Mouse (Mus musculus) hindbrain, embryonic 13.5 days (tissue): ENCODE data around the gene 3830406C13Rik. TPM values are rescaled to one million over a fixed set of nuclear protein-coding genes. Genes with fewer than 3 reads are reported as not detected.
"Not testable (repeated sequence)": the region's sequence is repeated elsewhere in the genome, so short reads cannot be mapped to it uniquely, and the experiment has no call there.

ENCODE experiments used
- ATAC-seq: fragments of 200-750 bp; cut with Nextera tagmentation; 2 replicates; pipeline ENCODE4 v1.8.0; 2017; ENCODE audit warnings: moderate TSS enrichment; ENCODE audit not compliant: low FRiP score
- H3K27ac ChIP-seq: fragments of 300-500 bp; sonication (generic); 2 replicates; pipeline ENCODE4 v1.5.1; 2015; ENCODE audit warnings: inconsistent platforms, mild to moderate bottlenecking, moderate library complexity
- H3K27me3 ChIP-seq: fragments of 300-500 bp; sonication (generic); 2 replicates; pipeline ENCODE4 v1.6.1; 2015; ENCODE audit warnings: mild to moderate bottlenecking, inconsistent platforms
- H3K36me3 ChIP-seq: fragments of 300-500 bp; sonication (generic); 2 replicates; pipeline ENCODE4 v1.6.1; 2015; ENCODE audit warnings: mild to moderate bottlenecking, inconsistent platforms
- H3K4me1 ChIP-seq: fragments of 300-500 bp; sonication (generic); replicated peaks from 2 replicates; pipeline ENCODE4 v1.6.1; 2015; ENCODE audit warnings: inconsistent platforms
- H3K4me2 ChIP-seq: fragments of 300-500 bp; sonication (generic); 2 replicates; pipeline ENCODE4 v1.6.1; 2015; ENCODE audit warnings: inconsistent platforms, mild to moderate bottlenecking, moderate library complexity
- H3K4me3 ChIP-seq: fragments of 300-500 bp; sonication (generic); 2 replicates; pipeline ENCODE4 v1.5.1; 2015; ENCODE audit warnings: mild to moderate bottlenecking, inconsistent platforms
- H3K9ac ChIP-seq: fragments of 300-500 bp; sonication (generic); 2 replicates; pipeline ENCODE4 v1.6.1; 2015; ENCODE audit warnings: mild to moderate bottlenecking, inconsistent platforms
- H3K9me3 ChIP-seq: fragments of 300-500 bp; sonication (generic); 2 replicates; pipeline ENCODE4 v1.6.1; 2016; ENCODE audit warnings: inconsistent platforms
- WGBS: fragments of 180-500 bp; shearing (Covaris S2); methylation state at CpG from one replicate; pipeline ENCODE4 v1.1.7; 2015; 5-methylcytosine and 5-hydroxymethylcytosine counted together
- polyA plus RNA-seq: library from polyadenylated mRNA; unstranded; fragments of >200 nt; fragmentation: Nextera tagmentation; extraction: Ambion mirVana; gene quantifications from 2 replicates; pipeline ENCODE4 v1.2.1, GENCODE M21; 2015

The 3830406C13Rik gene
- 31.5 and 34.8 TPM in 2 replicates for polyA plus RNA-seq

- Histone ChIP-seq H3K4me2 (peak within 1 kb of the TSS; percentile 77), H3K27me3 (0 out of 2 replicates have a peak, but pooled peaks cover 6% of the 10 kb centered on the region), H3K9me3 (no peaks in the 10 kb centered on the region), H3K9ac (peak within 1 kb of the TSS; percentile 90), H3K4me1 (peaks cover 4% of the 10 kb centered on the region; the same call in 1 of the 2 replicates), H3K27ac (peak within 1 kb of the TSS; percentile 89), H3K36me3 (no peaks in the 10 kb centered on the region), H3K4me3 (peak within 1 kb of the TSS; percentile 86)
- peak; percentile 99 for ATAC-seq
- under 1% methylated on average over 48 of the region's 48 CpGs for WGBS
Measured at GRCm38 (mm10) chr14:12284141-12284912, at the start of gene 3830406C13Rik. Gene 3830406C13Rik, plus strand, starts transcription at chr14:12284173.

GRCm38 (mm10) chr14:12243726-12244125, 40.2 kb upstream of the 3830406C13Rik start:
- WGBS: 87% methylated on average over 4 of the region's 4 CpGs
- H3K4me2 ChIP-seq: no peak overlapping the region
- no peaks in the 10 kb centered on the region for H3K4me1 ChIP-seq
- no peak overlapping the region for H3K27ac ChIP-seq
- H3K4me3 ChIP-seq: no peak overlapping the region
- peaks cover 9% of the 10 kb centered on the region for H3K36me3 ChIP-seq
- H3K9ac ChIP-seq: no peak overlapping the region
- no peak for ATAC-seq
- no peaks in the 10 kb centered on the region for H3K9me3 ChIP-seq
- no peaks in the 10 kb centered on the region for H3K27me3 ChIP-seq

- 72% methylated on average over 3 of the region's 3 CpGs for WGBS
- H3K9me3 ChIP-seq: no peaks in the 10 kb centered on the region
- no peaks in the 10 kb centered on the region for H3K4me1 ChIP-seq
- no peak overlapping the region for H3K9ac ChIP-seq
- no peak overlapping the region for H3K4me3 ChIP-seq
- H3K36me3 ChIP-seq: no peaks in the 10 kb centered on the region
- H3K27ac ChIP-seq: no peak overlapping the region
- no peaks in the 10 kb centered on the region for H3K27me3 ChIP-seq
- no peak overlapping the region for H3K4me2 ChIP-seq
- ATAC-seq: no peak
Measured at GRCm38 (mm10) chr14:12276031-12276430, 7.9 kb upstream of the 3830406C13Rik start.

GRCm38 (mm10) chr14:12283641-12284040, 332 bp upstream of the 3830406C13Rik start, which contains the start of gene Gm49355:
Gene Gm49355, plus strand, starts transcription at chr14:12283976.
- ATAC-seq: peak; percentile 30
- Histone ChIP-seq H3K4me2 (peak within 1 kb of the TSS; percentile 77), H3K4me1 (peaks cover 4% of the 10 kb centered on the region; the same call in 1 of the 2 replicates), H3K27me3 (0 out of 2 replicates have a peak, but pooled peaks cover 6% of the 10 kb centered on the region), H3K27ac (peak within 1 kb of the TSS; percentile 89), H3K9ac (peak within 1 kb of the TSS; percentile 90), H3K36me3 (no peaks in the 10 kb centered on the region), H3K4me3 (peak within 1 kb of the TSS; percentile 86), H3K9me3 (no peaks in the 10 kb centered on the region)
- 81% methylated on average over 6 of the region's 6 CpGs for WGBS

- H3K9ac ChIP-seq, H3K27me3 ChIP-seq, H3K4me3 ChIP-seq, H3K36me3 ChIP-seq, H3K27ac ChIP-seq, H3K9me3 ChIP-seq, H3K4me2 ChIP-seq, ATAC-seq, H3K4me1 ChIP-seq: not testable (repeated sequence)
Measured at GRCm38 (mm10) chr14:12289747-12290146, 5.8 kb downstream of the 3830406C13Rik start.

- peaks cover 15% of the 10 kb centered on the region; the same call in 1 of the 2 replicates for H3K36me3 ChIP-seq
- H3K27ac ChIP-seq: no peak overlapping the region
- H3K9me3 ChIP-seq: no peaks in the 10 kb centered on the region
- 94% methylated on average over 7 of the region's 7 CpGs for WGBS
- no peaks in the 10 kb centered on the region for H3K27me3 ChIP-seq
- ATAC-seq: no peak
- H3K9ac ChIP-seq: no peak overlapping the region
- H3K4me1 ChIP-seq: no peaks in the 10 kb centered on the region
- H3K4me2 ChIP-seq: no peak overlapping the region
- H3K4me3 ChIP-seq: no peak overlapping the region
Measured at GRCm38 (mm10) chr14:12296391-12296790, 12.4 kb downstream of the 3830406C13Rik start.

- H3K36me3 ChIP-seq: peaks cover 15% of the 10 kb centered on the region; the same call in 1 of the 2 replicates
- no peaks in the 10 kb centered on the region for H3K9me3 ChIP-seq
- no peaks in the 10 kb centered on the region for H3K4me1 ChIP-seq
- no peaks in the 10 kb centered on the region for H3K27me3 ChIP-seq
- ATAC-seq: no peak
- no peak overlapping the region for H3K4me3 ChIP-seq
- no peak overlapping the region for H3K4me2 ChIP-seq
- no peak overlapping the region for H3K9ac ChIP-seq
- no peak overlapping the region for H3K27ac ChIP-seq
Measured at GRCm38 (mm10) chr14:12299171-12299570, 15.2 kb downstream of the 3830406C13Rik start.

GRCm38 (mm10) chr14:12299654-12300053, 15.7 kb downstream of the 3830406C13Rik start:
- Histone ChIP-seq H3K4me2 (no peak overlapping the region), H3K9ac (no peak overlapping the region), H3K9me3 (no peaks in the 10 kb centered on the region), H3K27me3 (no peaks in the 10 kb centered on the region), H3K4me1 (no peaks in the 10 kb centered on the region), H3K27ac (no peak overlapping the region), H3K4me3 (no peak overlapping the region), H3K36me3 (peaks cover 12% of the 10 kb centered on the region; the same call in 1 of the 2 replicates)
- ATAC-seq: no peak
- 25% methylated on average over 6 of the region's 6 CpGs for WGBS

GRCm38 (mm10) chr14:12300275-12300674, 16.3 kb downstream of the 3830406C13Rik start:
- H3K4me2 ChIP-seq: no peak overlapping the region
- ATAC-seq: no peak
- peaks cover 11% of the 10 kb centered on the region; the same call in 1 of the 2 replicates for H3K36me3 ChIP-seq
- no peaks in the 10 kb centered on the region for H3K4me1 ChIP-seq
- H3K9me3 ChIP-seq: no peaks in the 10 kb centered on the region
- no peak overlapping the region for H3K27ac ChIP-seq
- no peak overlapping the region for H3K4me3 ChIP-seq
- no peaks in the 10 kb centered on the region for H3K27me3 ChIP-seq
- WGBS: 77% methylated on average over 4 of the region's 4 CpGs
- no peak overlapping the region for H3K9ac ChIP-seq

GRCm38 (mm10) chr14:12300677-12301076, 16.7 kb downstream of the 3830406C13Rik start:
- Histone ChIP-seq H3K27me3 (no peaks in the 10 kb centered on the region), H3K4me1 (no peaks in the 10 kb centered on the region), H3K4me3 (no peak overlapping the region), H3K27ac (no peak overlapping the region), H3K4me2 (no peak overlapping the region), H3K9me3 (no peaks in the 10 kb centered on the region), H3K36me3 (peaks cover 11% of the 10 kb centered on the region; the same call in 1 of the 2 replicates), H3K9ac (no peak overlapping the region)
- ATAC-seq: no peak
- 65% methylated on average over 3 of the region's 3 CpGs for WGBS

GRCm38 (mm10) chr14:12303106-12303505, 19.1 kb downstream of the 3830406C13Rik start:
- 55% methylated on average over 2 of the region's 2 CpGs for WGBS
- no peak overlapping the region for H3K4me3 ChIP-seq
- ATAC-seq: no peak
- no peaks in the 10 kb centered on the region for H3K4me1 ChIP-seq
- no peaks in the 10 kb centered on the region for H3K9me3 ChIP-seq
- H3K4me2 ChIP-seq: no peak overlapping the region
- no peak overlapping the region for H3K9ac ChIP-seq
- peaks cover 9% of the 10 kb centered on the region; the same call in 1 of the 2 replicates for H3K36me3 ChIP-seq
- H3K27me3 ChIP-seq: no peaks in the 10 kb centered on the region
- H3K27ac ChIP-seq: no peak overlapping the region

GRCm38 (mm10) chr14:12333622-12334021, 49.6 kb downstream of the 3830406C13Rik start:
- H3K4me3 ChIP-seq: no peak overlapping the region
- H3K27ac ChIP-seq: no peak overlapping the region
- ATAC-seq: no peak
- H3K36me3 ChIP-seq: no peaks in the 10 kb centered on the region
- peaks cover 5% of the 10 kb centered on the region for H3K4me1 ChIP-seq
- H3K27me3 ChIP-seq: peaks cover 97% of the 10 kb centered on the region
- H3K9ac ChIP-seq: no peak overlapping the region
- no peak overlapping the region for H3K4me2 ChIP-seq
- WGBS: 81% methylated on average over 7 of the region's 7 CpGs
- no peaks in the 10 kb centered on the region for H3K9me3 ChIP-seq

- Histone ChIP-seq H3K4me3 (no peak overlapping the region), H3K27me3 (peaks cover 97% of the 10 kb centered on the region), H3K9ac (no peak overlapping the region), H3K27ac (no peak overlapping the region), H3K4me2 (no peak overlapping the region), H3K4me1 (peaks cover 5% of the 10 kb centered on the region), H3K36me3 (no peaks in the 10 kb centered on the region), H3K9me3 (no peaks in the 10 kb centered on the region)
- WGBS: 48% methylated on average over 7 of the region's 7 CpGs
- ATAC-seq: no peak
Measured at GRCm38 (mm10) chr14:12334925-12335324, 51.0 kb downstream of the 3830406C13Rik start.
